Mouse (Mus musculus) heart, adult 9 months (tissue): Measurements from ENCODE around the gene Catsperz.
A peak's percentile ranks its signal among the peaks of the same experiment; 100 is the strongest.

Source experiments
- DNase-seq, 2 experiments: peaks; one replicate each; pipeline ENCODE4 v3.0.0; 2022; ENCODE audit warnings: low spot score in 2 of 2

The Catsperz gene

GRCm38 (mm10) chr19:6947742-6948141 is 22.6 kb upstream of the Catsperz start:
- DNase-seq: no peak

GRCm38 (mm10) chr19:6943709-6944108 is 18.5 kb upstream of the Catsperz start:
- DNase-seq: no peak

- DNase-seq: no peak
Observed at GRCm38 (mm10) chr19:6942764-6943163, 17.6 kb upstream of the Catsperz start.

GRCm38 (mm10) chr19:6942249-6942691 is 17.1 kb upstream of the Catsperz start, which contains the start of gene Gpr137:
Gpr137 (minus strand) TSS chr19:6942480.
- DNase-seq: peak; percentile 97 to 98

- DNase-seq: peak; percentile 88 to 93
Observed at GRCm38 (mm10) chr19:6941372-6942248, 16.4 kb upstream of the Catsperz start, which contains the start of gene Bad. Bad (plus strand) TSS chr19:6941861.

- DNase-seq: no peak
Observed at GRCm38 (mm10) chr19:6940396-6941351, 15.5 kb upstream of the Catsperz start.

- no peak for DNase-seq
Observed at GRCm38 (mm10) chr19:6939106-6940002, 14.2 kb upstream of the Catsperz start.

GRCm38 (mm10) chr19:6937541-6938465 is 12.6 kb upstream of the Catsperz start:
- DNase-seq: peak; percentile 65 to 76

GRCm38 (mm10) chr19:6936299-6936698 is 11.1 kb upstream of the Catsperz start:
- DNase-seq: no peak

GRCm38 (mm10) chr19:6934195-6934977 is 9.2 kb upstream of the Catsperz start, which contains the start of gene Kcnk4:
Kcnk4 (minus strand) TSS chr19:6934515.
- no peak for DNase-seq

- no peak for DNase-seq
Observed at GRCm38 (mm10) chr19:6933436-6934194, 8.4 kb upstream of the Catsperz start.

- no peak for DNase-seq
Observed at GRCm38 (mm10) chr19:6933102-6933435, 7.9 kb upstream of the Catsperz start.

- DNase-seq: no peak
Observed at GRCm38 (mm10) chr19:6932018-6932417, 6.8 kb upstream of the Catsperz start.

- DNase-seq: no peak
Observed at GRCm38 (mm10) chr19:6931002-6931401, 5.8 kb upstream of the Catsperz start.

GRCm38 (mm10) chr19:6928080-6928479 is 2.9 kb upstream of the Catsperz start:
- DNase-seq: no peak

GRCm38 (mm10) chr19:6926559-6927255 is 1.5 kb upstream of the Catsperz start:
- no peak for DNase-seq

GRCm38 (mm10) chr19:6925611-6926329 is 590 bp upstream of the Catsperz start:
- no peak for DNase-seq
